Mouse (Mus musculus) kidney, adult 2 months (tissue): Measurements from ENCODE around the gene Myo6.

Experiments
- CTCF ChIP-seq: fragments of 200-500 bp; conservative IDR thresholded peaks from 2 replicates; pipeline ENCODE4 v1.5.1; 2011; ENCODE audit warnings: low read depth, mild to moderate bottlenecking, control low read depth, low read length, moderate library complexity, mixed read lengths; ENCODE audit not compliant: insufficient read depth, insufficient read length
- POLR2A ChIP-seq: fragments of 200-500 bp; IDR thresholded peaks from one replicate; pipeline ENCODE4 v1.6.1; 2011; ENCODE audit warnings: low read depth, low read length, control low read depth

- TF ChIP-seq POLR2A (no peak), CTCF (no peak)
These were observed 19.3 kb downstream of the Myo6 start for GRCm38 (mm10) chr9:80184138-80184537.
